Mouse (Mus musculus) megakaryocyte, embryonic 14.5 days (primary cell): ENCODE results near the gene Hs3st5. TPM values are rescaled to one million over a fixed set of nuclear protein-coding genes. Genes with fewer than 3 reads are reported as not detected.
A peak's percentile ranks its signal among the peaks of the same experiment; 100 is the strongest.

Source experiments
- H3K27me3 ChIP-seq: replicated peaks from 2 replicates; pipeline ENCODE3; 2012; ENCODE audit warnings: inconsistent platforms
- H3K36me3 ChIP-seq: replicated peaks from 2 replicates; pipeline ENCODE3; 2012; ENCODE audit warnings: low read length, inconsistent platforms, mixed read lengths
- H3K4me1 ChIP-seq: 2 replicates; pipeline ENCODE4 v1.6.1; 2012; ENCODE audit warnings: inconsistent platforms
- H3K4me3 ChIP-seq: replicated peaks from 2 replicates; pipeline ENCODE3; 2012; ENCODE audit warnings: moderate library complexity, mild to moderate bottlenecking, inconsistent platforms
- H3K9me3 ChIP-seq: 2 replicates; pipeline ENCODE4 v1.6.1; 2012; ENCODE audit warnings: inconsistent platforms
- FLI1 ChIP-seq: IDR thresholded peaks from 2 replicates; pipeline ENCODE4 v1.6.1; 2012; ENCODE audit warnings: low read length, inconsistent platforms, mixed read lengths
- GATA1 ChIP-seq: IDR thresholded peaks from 3 replicates; pipeline ENCODE4 v1.6.1; 2012; ENCODE audit warnings: mixed read lengths, low read length, inconsistent platforms, borderline replicate concordance
- polyA plus RNA-seq: library from polyadenylated mRNA; stranded (reverse); fragments of >175 nt; gene quantifications from 2 replicates; pipeline ENCODE4 v1.2.3, GENCODE M21; 2012; ENCODE audit warnings: low replicate concordance; ENCODE audit not compliant: insufficient read depth

Gene Hs3st5
- polyA plus RNA-seq = not detected in 2 replicates

GRCm38 (mm10) chr10:36506727-36507555 lies at the start of gene Hs3st5:
Gene Hs3st5 (plus strand): TSS chr10:36506814.
- Histone ChIP-seq H3K4me1 (peaks cover 19% of the 10 kb centered on the region), H3K4me3 (peak within 1 kb of the TSS; percentile 86), H3K27me3 (peaks cover 39% of the 10 kb centered on the region), H3K36me3 (no peaks in the 10 kb centered on the region), H3K9me3 (0 out of 2 replicates have a peak, but pooled peaks cover 3% of the 10 kb centered on the region)
- TF ChIP-seq GATA1 = no peak

DNA sequence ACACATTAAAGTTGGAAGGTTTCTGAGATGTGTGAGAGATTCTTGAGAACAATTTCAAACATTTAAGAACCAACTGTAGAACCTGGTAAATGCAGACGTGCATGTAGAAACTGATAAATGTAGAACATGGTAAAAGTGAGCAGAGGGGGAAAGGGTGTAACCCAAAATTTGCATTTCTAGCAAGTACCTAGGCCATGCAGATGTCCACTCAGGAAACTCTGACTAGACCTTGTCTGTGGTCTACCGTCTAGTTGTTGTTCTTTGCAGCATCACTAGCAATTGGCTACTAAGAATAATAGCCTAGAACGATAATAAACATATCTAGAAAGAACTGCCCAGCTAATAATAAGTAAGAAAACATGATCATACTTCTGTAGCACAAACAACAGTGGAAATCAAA lies 38.0 kb upstream of the Hs3st5 start:
- Histone ChIP-seq H3K36me3 (no peaks in the 10 kb centered on the region), H3K4me1 (no peaks in the 10 kb centered on the region), H3K4me3 (no peak overlapping the region), H3K27me3 (no peaks in the 10 kb centered on the region), H3K9me3 (no peaks in the 10 kb centered on the region)
- TF ChIP-seq FLI1 (no peak), GATA1 (no peak)

DNA sequence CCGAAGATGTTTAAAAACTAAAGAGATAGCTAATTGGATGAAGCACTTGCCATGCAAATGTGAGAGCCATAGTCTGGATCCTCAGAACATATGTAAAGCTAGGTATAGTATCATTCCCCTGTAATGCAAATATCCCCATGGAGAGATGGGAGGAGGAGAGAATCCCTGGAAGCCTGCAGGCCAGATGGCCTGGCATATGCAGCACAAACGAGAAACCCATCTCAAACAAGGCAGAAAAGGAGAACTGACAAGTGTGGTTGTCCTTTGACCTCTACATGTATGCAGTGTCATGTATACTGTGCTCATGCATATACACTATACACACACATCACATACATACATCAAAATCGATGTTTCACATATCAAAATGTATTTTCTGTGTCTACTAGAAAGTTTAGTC lies 35.5 kb upstream of the Hs3st5 start:
- Histone ChIP-seq H3K4me3 (no peak overlapping the region), H3K4me1 (no peaks in the 10 kb centered on the region), H3K9me3 (no peaks in the 10 kb centered on the region), H3K36me3 (no peaks in the 10 kb centered on the region), H3K27me3 (no peaks in the 10 kb centered on the region)
- TF ChIP-seq GATA1 (no peak), FLI1 (no peak)

DNA sequence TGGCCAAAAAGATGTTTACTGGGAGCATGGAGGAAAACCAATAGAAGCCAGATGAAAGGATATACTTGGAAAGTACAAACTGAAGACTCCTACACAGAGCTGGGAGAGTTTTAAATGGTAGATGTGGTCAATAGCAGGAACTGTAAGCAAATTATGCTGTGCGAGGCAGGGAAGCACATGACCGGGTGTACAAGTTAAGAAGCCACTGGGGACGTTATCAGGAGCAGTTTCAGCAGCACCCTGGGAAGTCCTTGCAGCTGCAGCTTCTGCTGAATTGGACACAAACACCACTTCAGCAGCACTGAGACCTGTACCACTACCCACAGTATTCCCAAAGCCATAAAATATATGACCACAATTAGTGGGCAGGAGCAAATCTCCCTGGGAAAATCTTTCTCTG lies 31.8 kb upstream of the Hs3st5 start:
- Histone ChIP-seq H3K4me3 (no peak overlapping the region), H3K36me3 (no peaks in the 10 kb centered on the region), H3K9me3 (no peaks in the 10 kb centered on the region), H3K4me1 (no peaks in the 10 kb centered on the region), H3K27me3 (no peaks in the 10 kb centered on the region)
- TF ChIP-seq FLI1 (no peak), GATA1 (no peak)

DNA sequence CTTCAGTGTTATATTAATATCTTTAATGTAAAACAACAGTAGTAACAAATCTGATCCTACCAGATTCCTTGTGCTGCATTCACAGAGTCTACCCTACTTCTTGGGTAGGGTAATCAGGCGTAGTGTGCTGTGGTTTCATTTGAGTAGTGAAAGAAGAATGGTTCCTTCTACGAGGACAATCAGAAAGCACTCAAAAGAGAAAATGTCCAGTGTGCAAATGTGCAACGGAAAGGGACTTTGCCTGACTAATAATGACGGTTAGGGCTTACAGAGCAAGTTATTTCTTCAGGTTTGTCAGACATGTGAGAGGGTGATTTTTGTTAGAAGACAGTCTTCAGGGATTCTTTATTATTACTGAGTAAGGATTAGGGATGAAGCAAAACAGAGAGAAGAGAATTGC lies 29.1 kb upstream of the Hs3st5 start:
- H3K9me3 ChIP-seq = no peaks in the 10 kb centered on the region
- no peaks in the 10 kb centered on the region for H3K36me3 ChIP-seq
- H3K4me3 ChIP-seq = no peak overlapping the region
- H3K27me3 ChIP-seq = no peaks in the 10 kb centered on the region
- TF ChIP-seq FLI1 (no peak), GATA1 (no peak)
- no peaks in the 10 kb centered on the region for H3K4me1 ChIP-seq

DNA sequence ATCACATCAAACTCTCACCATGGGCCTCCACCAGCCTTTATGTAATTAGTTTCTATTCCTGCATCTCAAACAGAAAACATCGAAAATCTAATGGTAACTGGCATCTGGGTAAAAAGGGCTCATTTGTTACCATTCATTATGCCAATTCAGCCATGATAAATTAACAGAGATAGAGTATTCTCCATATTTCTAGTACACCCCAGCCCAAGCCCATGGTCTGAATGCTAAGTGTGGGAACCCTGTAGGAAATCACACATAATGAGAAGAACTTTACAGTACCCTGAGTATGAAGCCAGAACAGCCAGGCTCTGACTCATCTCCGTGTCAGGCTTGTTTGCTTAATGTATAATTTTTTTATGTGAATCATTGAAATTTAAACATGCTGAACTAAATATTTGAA lies 23.3 kb upstream of the Hs3st5 start:
- Histone ChIP-seq H3K4me1 (no peaks in the 10 kb centered on the region), H3K9me3 (no peaks in the 10 kb centered on the region), H3K36me3 (no peaks in the 10 kb centered on the region), H3K27me3 (no peaks in the 10 kb centered on the region), H3K4me3 (no peak overlapping the region)
- no peak for TF ChIP-seq GATA1
- no peak for TF ChIP-seq FLI1

- no peaks in the 10 kb centered on the region for H3K36me3 ChIP-seq
- no peaks in the 10 kb centered on the region for H3K9me3 ChIP-seq
- no peak for TF ChIP-seq FLI1
- no peak for TF ChIP-seq GATA1
- H3K4me1 ChIP-seq = no peaks in the 10 kb centered on the region
- no peak overlapping the region for H3K4me3 ChIP-seq
- H3K27me3 ChIP-seq = no peaks in the 10 kb centered on the region
Measured at GRCm38 (mm10) chr10:36484011-36484410, 22.6 kb upstream of the Hs3st5 start.

- H3K27me3 ChIP-seq = no peaks in the 10 kb centered on the region
- no peaks in the 10 kb centered on the region for H3K36me3 ChIP-seq
- H3K4me3 ChIP-seq = no peak overlapping the region
- TF ChIP-seq GATA1 (no peak), FLI1 (no peak)
- H3K4me1 ChIP-seq = no peaks in the 10 kb centered on the region
- H3K9me3 ChIP-seq = no peaks in the 10 kb centered on the region
Measured at GRCm38 (mm10) chr10:36484728-36485300, 21.8 kb upstream of the Hs3st5 start.

DNA sequence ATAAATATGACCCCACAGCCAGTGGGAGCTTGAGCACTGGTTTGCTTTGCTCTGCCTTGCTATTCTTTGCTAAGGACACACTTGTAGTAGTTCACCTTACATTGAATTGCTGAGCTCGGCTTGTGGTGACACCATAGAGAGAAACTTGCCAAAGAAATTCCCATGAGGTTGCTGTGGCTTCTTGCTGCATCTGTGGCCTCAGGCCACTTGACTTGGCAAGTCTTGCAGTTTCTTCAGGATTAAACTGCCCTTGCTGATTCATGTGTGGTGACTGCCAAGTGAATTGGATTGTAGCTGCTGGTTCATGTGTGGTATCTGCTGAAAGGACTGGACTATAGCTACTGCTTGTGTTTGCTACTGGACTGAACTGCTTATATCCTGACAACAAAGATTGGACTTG lies 13.0 kb upstream of the Hs3st5 start:
- Histone ChIP-seq H3K4me3 (no peak overlapping the region), H3K27me3 (no peaks in the 10 kb centered on the region), H3K9me3 (peaks cover 7% of the 10 kb centered on the region; the same call in 1 of the 2 replicates), H3K36me3 (no peaks in the 10 kb centered on the region), H3K4me1 (no peaks in the 10 kb centered on the region)
- no peak for TF ChIP-seq FLI1
- no peak for TF ChIP-seq GATA1

DNA sequence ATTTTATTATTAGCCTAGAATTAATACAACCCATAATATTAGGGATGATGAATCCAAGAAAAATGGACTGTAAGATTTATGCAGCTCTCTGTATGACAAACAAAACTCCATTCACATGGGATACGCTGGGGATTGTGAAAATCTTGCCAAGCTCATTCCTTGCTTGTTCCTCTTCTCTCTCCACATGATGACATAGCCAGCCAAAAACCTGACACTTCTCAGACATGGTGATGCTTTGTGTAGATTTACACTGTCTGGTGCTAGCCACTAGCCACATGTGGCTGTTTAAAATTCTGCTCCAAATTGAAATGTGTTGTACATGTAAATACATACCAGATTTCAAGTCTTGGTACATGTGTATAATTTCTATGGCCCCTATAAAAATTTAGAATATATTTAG lies 6.9 kb upstream of the Hs3st5 start:
- Histone ChIP-seq H3K4me1 (no peaks in the 10 kb centered on the region), H3K9me3 (no peaks in the 10 kb centered on the region), H3K36me3 (no peaks in the 10 kb centered on the region), H3K27me3 (no peaks in the 10 kb centered on the region), H3K4me3 (no peak overlapping the region)
- TF ChIP-seq GATA1 = no peak
- TF ChIP-seq FLI1 = no peak
